Mouse (Mus musculus) forebrain, embryonic 11.5 days (tissue): ENCODE measurements at regions not wholly inside any gene's neighbourhood (a gene's known extent, or its start where the extent isn't known, plus 50 kb on each side); places are given as distances from the start of the nearest gene placed in this dataset.

Source experiments
- ATAC-seq: fragments of 200-750 bp; cut with Nextera tagmentation; replicated peaks from 2 replicates; pipeline ENCODE4 v1.8.0; 2017; ENCODE audit warnings: moderate TSS enrichment; ENCODE audit not compliant: low FRiP score
- DNase-seq: peaks from one replicate; pipeline ENCODE4 v3.0.0-alpha.2; 2017; ENCODE audit warnings: low spot score
- H3K27ac ChIP-seq: fragments of 300-500 bp; sonication (generic); 2 replicates; pipeline ENCODE4 v1.5.1; 2014; ENCODE audit warnings: low read depth, low read length
- H3K27me3 ChIP-seq: fragments of 300-500 bp; sonication (generic); 2 replicates; pipeline ENCODE4 v1.6.1; 2014; ENCODE audit warnings: mild to moderate bottlenecking, low read length, mixed read lengths; ENCODE audit not compliant: control insufficient read depth, insufficient read depth
- H3K36me3 ChIP-seq: fragments of 300-500 bp; sonication (generic); 2 replicates; pipeline ENCODE4 v1.6.1; 2014; ENCODE audit warnings: mild to moderate bottlenecking, low read length, moderate library complexity, mixed read lengths; ENCODE audit not compliant: control insufficient read depth, insufficient read depth
- H3K4me1 ChIP-seq: fragments of 300-500 bp; sonication (generic); replicated peaks from 2 replicates; pipeline ENCODE4 v1.6.1; 2014; ENCODE audit warnings: low read length, mixed read lengths; ENCODE audit not compliant: control insufficient read depth, insufficient read depth
- H3K4me2 ChIP-seq: fragments of 300-500 bp; sonication (generic); 2 replicates; pipeline ENCODE4 v1.6.1; 2014; ENCODE audit warnings: low read depth, mild to moderate bottlenecking, low read length, moderate library complexity, mixed read lengths; ENCODE audit not compliant: severe bottlenecking
- H3K4me3 ChIP-seq: fragments of 300-500 bp; sonication (generic); 2 replicates; pipeline ENCODE4 v1.5.1; 2014; ENCODE audit warnings: low read depth, low read length
- H3K9ac ChIP-seq: fragments of 300-500 bp; sonication (generic); 2 replicates; pipeline ENCODE4 v1.6.1; 2014; ENCODE audit warnings: low read length
- H3K9me3 ChIP-seq: fragments of 300-500 bp; sonication (generic); 2 replicates; pipeline ENCODE4 v1.6.1; 2016; ENCODE audit warnings: low read length, mixed read lengths; ENCODE audit not compliant: control insufficient read depth
- WGBS: fragments of 180-500 bp; shearing (Covaris S2); extraction: QIAGEN DNeasy Blood & Tissue Kit; methylation state at CpG from one replicate; pipeline ENCODE4 v1.1.7; 2014; 5-methylcytosine and 5-hydroxymethylcytosine counted together

- no peak overlapping the region for H3K9ac ChIP-seq
- 88% methylated on average over 6 of the region's 6 CpGs for WGBS
- no peaks in the 10 kb centered on the region for H3K36me3 ChIP-seq
- 0 out of 2 replicates have a peak, but pooled peaks cover 2% of the 10 kb centered on the region for H3K4me1 ChIP-seq
- H3K27ac ChIP-seq, result no peak overlapping the region
- DNase-seq (no peak), ATAC-seq (no peak)
- no peak overlapping the region for H3K4me3 ChIP-seq
- H3K4me2 ChIP-seq, result no peak overlapping the region
- no peaks in the 10 kb centered on the region for H3K9me3 ChIP-seq
- no peaks in the 10 kb centered on the region for H3K27me3 ChIP-seq
These were observed 469.3 kb upstream of the Trpc7 start for GRCm38 (mm10) chr13:57365096-57365495.

DNA sequence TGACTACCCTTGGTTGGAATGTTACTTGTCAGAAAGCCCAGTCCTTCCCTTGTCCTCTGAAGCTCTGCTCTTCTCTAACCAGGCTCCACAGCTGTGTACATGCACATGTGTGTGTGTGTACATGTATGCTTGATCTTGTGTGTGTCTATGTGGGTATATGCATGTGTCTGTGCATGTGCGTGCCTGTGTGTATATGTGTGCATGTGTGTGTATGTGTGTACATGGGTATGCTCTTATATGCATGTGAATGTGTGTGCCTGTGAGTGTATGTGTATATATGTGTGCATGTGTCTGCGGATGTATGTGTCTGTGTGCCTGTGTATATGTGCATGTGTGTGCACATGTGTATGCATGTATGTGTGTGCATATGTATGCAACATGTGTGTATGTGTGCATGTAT is 468.6 kb upstream of the Trpc7 start:
- Histone ChIP-seq H3K4me2 (no peak overlapping the region), H3K27ac (no peak overlapping the region), H3K4me1 (0 out of 2 replicates have a peak, but pooled peaks cover 2% of the 10 kb centered on the region), H3K9ac (no peak overlapping the region), H3K36me3 (no peaks in the 10 kb centered on the region), H3K9me3 (no peaks in the 10 kb centered on the region), H3K4me3 (no peak overlapping the region), H3K27me3 (no peaks in the 10 kb centered on the region)
- DNase-seq (no peak), ATAC-seq (no peak)
- WGBS, result 97% methylated on average over 2 of the region's 2 CpGs

- WGBS, result 9% methylated on average over 6 of the region's 6 CpGs
- Histone ChIP-seq H3K4me2 (no peak overlapping the region), H3K36me3 (no peaks in the 10 kb centered on the region), H3K27me3 (no peaks in the 10 kb centered on the region), H3K27ac (no peak overlapping the region), H3K9ac (no peak overlapping the region), H3K4me3 (no peak overlapping the region), H3K9me3 (no peaks in the 10 kb centered on the region), H3K4me1 (0 out of 2 replicates have a peak, but pooled peaks cover 2% of the 10 kb centered on the region)
- ATAC-seq (no peak), DNase-seq (no peak)
These were observed 466.8 kb upstream of the Trpc7 start for GRCm38 (mm10) chr13:57362563-57362962.

- no peaks in the 10 kb centered on the region for H3K36me3 ChIP-seq
- H3K9ac ChIP-seq, result no peak overlapping the region
- H3K4me3 ChIP-seq, result no peak overlapping the region
- 0 out of 2 replicates have a peak, but pooled peaks cover 2% of the 10 kb centered on the region for H3K4me1 ChIP-seq
- DNase-seq (no peak), ATAC-seq (no peak)
- H3K9me3 ChIP-seq, result no peaks in the 10 kb centered on the region
- no peak overlapping the region for H3K4me2 ChIP-seq
- H3K27me3 ChIP-seq, result no peaks in the 10 kb centered on the region
- no peak overlapping the region for H3K27ac ChIP-seq
- 89% methylated on average over 7 of the region's 7 CpGs for WGBS
These were observed 465.5 kb upstream of the Trpc7 start for GRCm38 (mm10) chr13:57361286-57361685.

GRCm38 (mm10) chr13:57354606-57355005 is 458.8 kb upstream of the Trpc7 start:
- H3K27ac ChIP-seq, result no peak overlapping the region
- no peak overlapping the region for H3K4me3 ChIP-seq
- H3K9me3 ChIP-seq, result no peaks in the 10 kb centered on the region
- no peaks in the 10 kb centered on the region for H3K4me1 ChIP-seq
- no peak for DNase-seq
- H3K4me2 ChIP-seq, result no peak overlapping the region
- H3K27me3 ChIP-seq, result no peaks in the 10 kb centered on the region
- no peak overlapping the region for H3K9ac ChIP-seq
- no peak for ATAC-seq
- no peaks in the 10 kb centered on the region for H3K36me3 ChIP-seq
- WGBS, result 89% methylated on average over 7 of the region's 7 CpGs

DNA sequence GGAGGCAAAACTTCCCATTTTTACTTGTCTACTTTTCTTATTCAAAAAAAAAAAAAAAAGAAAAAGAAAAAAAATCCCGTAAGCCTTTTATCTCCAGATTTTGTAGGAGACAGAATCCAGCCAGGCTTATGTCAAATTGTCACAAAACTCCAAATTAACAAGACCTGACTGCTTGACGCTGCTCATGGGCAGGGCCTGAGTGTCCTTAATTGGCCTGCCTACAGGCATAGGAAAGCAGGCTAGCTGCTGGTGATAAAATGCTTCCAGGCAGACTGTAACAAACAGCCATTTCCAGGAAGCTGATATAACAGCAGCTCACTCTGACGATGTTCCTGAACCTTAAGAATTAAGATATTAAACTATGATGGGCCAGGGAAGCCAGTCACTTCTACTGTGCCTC is 458.2 kb upstream of the Trpc7 start:
- Histone ChIP-seq H3K27me3 (no peaks in the 10 kb centered on the region), H3K9me3 (no peaks in the 10 kb centered on the region), H3K4me3 (no peak overlapping the region), H3K4me1 (no peaks in the 10 kb centered on the region), H3K4me2 (no peak overlapping the region), H3K27ac (no peak overlapping the region), H3K36me3 (no peaks in the 10 kb centered on the region), H3K9ac (no peak overlapping the region)
- DNase-seq (no peak), ATAC-seq (no peak)
- WGBS, result 67% methylated on average over 3 of the region's 3 CpGs

DNA sequence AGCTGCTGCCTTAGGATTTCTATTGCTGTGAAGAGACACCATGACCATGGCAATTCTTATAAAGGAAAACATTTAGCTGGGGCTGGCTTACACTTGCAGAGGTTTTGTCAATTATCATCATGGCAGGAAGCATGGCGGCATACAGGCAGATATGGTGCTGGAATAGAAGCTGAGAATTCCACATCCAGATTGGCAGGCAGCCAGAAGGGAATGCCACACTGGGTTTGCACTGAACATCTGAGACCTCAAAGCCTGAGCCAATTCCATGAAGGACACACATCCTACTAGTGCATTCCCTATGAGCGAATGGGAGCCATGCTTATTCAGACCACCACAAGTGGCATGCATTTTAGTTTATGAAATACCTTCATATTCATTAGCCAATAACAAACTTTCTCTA is 455.0 kb upstream of the Trpc7 start:
- H3K27me3 ChIP-seq, result no peaks in the 10 kb centered on the region
- no peak overlapping the region for H3K4me2 ChIP-seq
- no peak overlapping the region for H3K27ac ChIP-seq
- H3K4me1 ChIP-seq, result no peaks in the 10 kb centered on the region
- no peak overlapping the region for H3K4me3 ChIP-seq
- no peak overlapping the region for H3K9ac ChIP-seq
- no peak for ATAC-seq
- no peaks in the 10 kb centered on the region for H3K9me3 ChIP-seq
- no peaks in the 10 kb centered on the region for H3K36me3 ChIP-seq
- no peak for DNase-seq
- 94% methylated on average over 2 of the region's 2 CpGs for WGBS

GRCm38 (mm10) chr13:57338676-57339075 is 442.9 kb upstream of the Trpc7 start:
- Histone ChIP-seq H3K4me1 (no peaks in the 10 kb centered on the region), H3K4me3 (no peak overlapping the region), H3K27me3 (no peaks in the 10 kb centered on the region), H3K9ac (no peak overlapping the region), H3K36me3 (no peaks in the 10 kb centered on the region), H3K27ac (no peak overlapping the region), H3K4me2 (no peak overlapping the region), H3K9me3 (no peaks in the 10 kb centered on the region)
- no peak for ATAC-seq
- WGBS, result 57% methylated on average over 6 of the region's 6 CpGs
- DNase-seq, result no peak

DNA sequence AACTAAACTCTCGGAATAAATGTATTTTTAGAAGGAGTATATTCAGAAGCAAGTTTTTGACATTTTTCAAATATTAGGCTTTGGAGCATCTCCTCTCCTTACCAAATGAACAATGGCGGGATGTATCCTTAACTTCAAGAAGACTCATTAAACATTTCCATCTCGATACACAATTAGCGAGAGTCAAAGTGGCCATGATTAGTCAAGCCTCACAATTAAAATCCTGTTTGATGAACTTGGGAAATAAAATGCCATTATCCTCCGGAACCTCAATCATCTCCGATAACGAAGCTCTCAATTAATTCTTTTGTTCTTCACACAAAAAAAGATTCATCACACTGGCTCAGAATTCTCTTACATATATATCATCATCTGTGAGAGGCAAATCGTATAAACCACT is 440.8 kb upstream of the Trpc7 start:
- WGBS, result 73% methylated on average over 8 of the region's 8 CpGs
- no peak overlapping the region for H3K4me3 ChIP-seq
- no peaks in the 10 kb centered on the region for H3K4me1 ChIP-seq
- no peak overlapping the region for H3K9ac ChIP-seq
- H3K27me3 ChIP-seq, result no peaks in the 10 kb centered on the region
- no peak for ATAC-seq
- no peaks in the 10 kb centered on the region for H3K9me3 ChIP-seq
- no peak overlapping the region for H3K4me2 ChIP-seq
- no peak for DNase-seq
- no peaks in the 10 kb centered on the region for H3K36me3 ChIP-seq
- no peak overlapping the region for H3K27ac ChIP-seq
